ENCODE assay signal across 9 mouse cellular contexts in the genomic region with DNA sequence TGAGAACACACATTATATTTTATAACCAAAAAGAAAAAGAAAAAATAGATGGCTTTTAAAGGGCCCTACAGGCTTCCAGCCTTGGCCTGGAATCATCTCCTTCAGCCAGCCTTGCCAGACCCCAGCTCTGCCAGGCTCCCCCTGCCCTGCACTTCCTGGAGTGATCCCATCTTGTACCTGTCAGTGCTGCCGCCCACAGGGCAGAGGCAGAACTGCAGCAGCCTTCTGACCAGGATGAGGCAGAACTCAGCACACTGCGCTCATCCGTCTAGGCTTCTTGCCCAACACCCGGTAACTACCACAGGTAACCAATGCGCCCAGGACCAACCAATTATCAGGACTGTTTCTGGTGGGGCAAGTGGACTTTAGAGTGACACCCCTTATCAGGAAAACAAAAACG. TPM values are rescaled to one million over a fixed set of nuclear protein-coding genes. Genes with fewer than 3 reads are reported as not detected.
A peak's percentile ranks its signal among the peaks of the same experiment; 100 is the strongest.
DNase-seq lines count a peak whose midpoint lies in the region; ATAC-seq and TF ChIP-seq lines count a peak whose summit lies in the region.
"Had no signal": no experiment of that assay in that cellular context is flagged by ENCODE, and none has a peak within 500 bp of the region (broad histone marks: within the 10 kb centered on the region; RNA-seq: fewer than 3 reads in every experiment).

No protein-coding gene starts in this region.

- WGBS in hindbrain, postnatal 0 days, result 51% methylated on average over 6 of the region's 6 CpGs

- no peaks in the 10 kb centered on the region for H3K9me3 ChIP-seq in hindbrain, postnatal 0 days (ENCODE audit: low read length)
- H3K9me3 ChIP-seq: hindbrain, embryonic 15.5 days had no signal

- H3K9ac ChIP-seq in hindbrain, postnatal 0 days (replicated peaks; ENCODE audit: low read length), result no peak overlapping the region
- H3K9ac ChIP-seq: hindbrain, embryonic 15.5 days had no signal

- no peaks in the 10 kb centered on the region for H3K27me3 ChIP-seq in hindbrain, postnatal 0 days (ENCODE audit: insufficient read depth, low read length)

- H3K36me3 ChIP-seq in hindbrain, postnatal 0 days (ENCODE audit: insufficient read depth, low read length), result no peaks in the 10 kb centered on the region
- H3K36me3 ChIP-seq: hindbrain, embryonic 15.5 days had no signal

- H3K4me1 ChIP-seq in hindbrain, postnatal 0 days (ENCODE audit: insufficient read depth, low read length), result peaks cover 24% of the 10 kb centered on the region

- no peak for DNase-seq in frontal cortex, postnatal 10 days (ENCODE audit: low spot score in 2 of 2)
- peak; percentile 24 for DNase-seq in urinary bladder, postnatal 14 days (ENCODE audit: low spot score)
- no peak for DNase-seq in urinary bladder, adult 18-20 months (ENCODE audit: low spot score in 2 of 2)
- DNase-seq in embryo, embryonic 10 days (ENCODE audit: low spot score), result peak; percentile 78
- DNase-seq in hindbrain, postnatal 0 days (ENCODE audit: low spot score), result peak; percentile 82
- peak; percentile 67 for DNase-seq in lung, postnatal 14 days
- peak; percentile 77 for DNase-seq in testis, postnatal 10 days (ENCODE audit: low spot score)

- H3K4me3 ChIP-seq in hindbrain, postnatal 0 days (ENCODE audit: low read length), result no peak overlapping the region
- H3K4me3 ChIP-seq: hindbrain, embryonic 15.5 days had no signal

- peak; percentile 22; the same call in 1 of the 2 replicates for ATAC-seq in frontal cortex, adult (ENCODE audit: low TSS enrichment)
- ATAC-seq in hindbrain, postnatal 0 days, result no peak

- TF ChIP-seq CTCF in hindbrain, postnatal 0 days (IDR thresholded peaks at IDR 0.05; ENCODE audit: low read depth), result peak; percentile 94

- no peak overlapping the region for H3K27ac ChIP-seq in hindbrain, postnatal 0 days
- H3K27ac ChIP-seq: hindbrain, embryonic 15.5 days had no signal

- no peak overlapping the region for H3K4me2 ChIP-seq in hindbrain, postnatal 0 days (ENCODE audit: low read depth, low read length)
- H3K4me2 ChIP-seq: hindbrain, embryonic 15.5 days had no signal

RNA-seq across cellular contexts. Expression of gene Lingo1, which starts 22.0 kb away (rescaled TPM):
- 181 and 192 TPM in 2 replicates for total RNA-seq in hindbrain, postnatal 0 days (2014; rRNA removed)
- 81.0 and 88.6 TPM in 2 replicates for polyA plus RNA-seq in hindbrain, postnatal 0 days (2015; fragmentation: Nextera tagmentation; extraction: Ambion mirVana)

Comparison
In these comparisons a context has a peak if more than half of its experiments do, and no peak if none do; other contexts are left out.
1. DNase-seq: peak in urinary bladder, postnatal 14 days (single experiment), embryo, embryonic 10 days (single experiment), hindbrain, postnatal 0 days (single experiment), lung, postnatal 14 days (single experiment) and testis, postnatal 10 days (single experiment); none in frontal cortex, postnatal 10 days (0 of 2) and urinary bladder, adult 18-20 months (0 of 2).